ENCODE assay signal across 8 mouse cellular contexts in genomic region chr3:21952695-21953415, GRCm38 (mm10).
A peak's percentile ranks its signal among the peaks of the same experiment; 100 is the strongest.
DNase-seq lines count a peak whose midpoint lies in the region; ATAC-seq and TF ChIP-seq lines count a peak whose summit lies in the region.

No protein-coding gene starts in this region.

- no peaks in the 10 kb centered on the region for H3K36me3 ChIP-seq in embryonic facial prominence, embryonic 14.5 days (ENCODE audit: control insufficient read depth, insufficient read depth, low read length)
- H3K36me3 ChIP-seq in heart, embryonic 16.5 days (ENCODE audit: control insufficient read depth, insufficient read depth): no peaks in the 10 kb centered on the region
- H3K36me3 ChIP-seq in limb, embryonic 14.5 days (ENCODE audit: control insufficient read depth, insufficient read depth, low read length): no peaks in the 10 kb centered on the region

- H3K9ac ChIP-seq in embryonic facial prominence, embryonic 14.5 days (ENCODE audit: low read depth, low read length): no peak overlapping the region
- H3K9ac ChIP-seq in heart, embryonic 16.5 days (ENCODE audit: low read length): no peak overlapping the region
- H3K9ac ChIP-seq in limb, embryonic 14.5 days (ENCODE audit: low read depth, low read length, severe bottlenecking): no peak overlapping the region

- H3K27me3 ChIP-seq in embryonic facial prominence, embryonic 14.5 days (replicated peaks; ENCODE audit: control insufficient read depth, insufficient read depth, low read length): no peaks in the 10 kb centered on the region
- no peaks in the 10 kb centered on the region for H3K27me3 ChIP-seq in heart, embryonic 16.5 days (ENCODE audit: control insufficient read depth, insufficient read depth, low read length)
- no peaks in the 10 kb centered on the region for H3K27me3 ChIP-seq in limb, embryonic 14.5 days (ENCODE audit: control insufficient read depth, insufficient read depth, low read length)

- DNase-seq in ovary, adult 18-20 months (ENCODE audit: low spot score): peak; percentile 49
- DNase-seq in ovary, postnatal 10 days (ENCODE audit: low spot score): no peak
- peak; percentile 72 for DNase-seq in embryonic facial prominence, embryonic 14.5 days (ENCODE audit: low spot score)
- DNase-seq in limb, embryonic 14.5 days (ENCODE audit: low spot score): peak; percentile 13
- DNase-seq in spleen, postnatal 36 days (ENCODE audit: low spot score in 2 of 2): peak; percentile 78 to 83
- DNase-seq in layer of hippocampus, adult 9-10 months (ENCODE audit: low spot score): no peak
- no peak for DNase-seq in yolk sac, embryonic 10.5 days (ENCODE audit: low spot score)

- 0 out of 2 replicates have a peak overlapping the region, but pooled peaks have one; percentile 4 for H3K27ac ChIP-seq in embryonic facial prominence, embryonic 14.5 days (replicated peaks; ENCODE audit: low read depth, low read length)
- H3K27ac ChIP-seq in heart, embryonic 16.5 days (ENCODE audit: low read length): peak overlapping the region; percentile 76
- 0 out of 2 replicates have a peak overlapping the region, but pooled peaks have one; percentile 26 for H3K27ac ChIP-seq in limb, embryonic 14.5 days (replicated peaks; ENCODE audit: low read depth, low read length)

- peak; percentile 74 for ATAC-seq in embryonic facial prominence, embryonic 14.5 days (ENCODE audit: low read depth)
- peak; percentile 86 for ATAC-seq in heart, embryonic 16.5 days (replicated peaks; ENCODE audit: extremely low read depth, insufficient read depth, low FRiP score)
- peak; percentile 60 for ATAC-seq in limb, embryonic 14.5 days (ENCODE audit: low FRiP score, low read depth)

- no peak for TF ChIP-seq POLR2A in limb, embryonic 14.5 days (IDR thresholded peaks at IDR 0.05; ENCODE audit: borderline replicate concordance, extremely low read depth, insufficient read depth, insufficient read length)

- WGBS in embryonic facial prominence, embryonic 14.5 days: 52% methylated on average over 8 of the region's 8 CpGs
- WGBS in heart, embryonic 16.5 days: 19% methylated on average over 8 of the region's 8 CpGs
- WGBS in limb, embryonic 14.5 days: 52% methylated on average over 8 of the region's 8 CpGs

- no peak overlapping the region for H3K4me3 ChIP-seq in embryonic facial prominence, embryonic 14.5 days (ENCODE audit: low read depth, low read length)
- no peak overlapping the region for H3K4me3 ChIP-seq in heart, embryonic 16.5 days (ENCODE audit: low read length)
- no peak overlapping the region for H3K4me3 ChIP-seq in limb, embryonic 14.5 days (replicated peaks; ENCODE audit: low read length)

- no peak overlapping the region for H3K4me2 ChIP-seq in embryonic facial prominence, embryonic 14.5 days (ENCODE audit: low read depth, low read length)
- peak overlapping the region; percentile 16; the same call in 1 of the 2 replicates for H3K4me2 ChIP-seq in heart, embryonic 16.5 days (ENCODE audit: low read depth, low read length)
- no peak overlapping the region for H3K4me2 ChIP-seq in limb, embryonic 14.5 days (replicated peaks; ENCODE audit: low read depth, low read length, severe bottlenecking)

- no peaks in the 10 kb centered on the region for H3K9me3 ChIP-seq in embryonic facial prominence, embryonic 14.5 days (ENCODE audit: control insufficient read depth, low read length)
- H3K9me3 ChIP-seq in heart, embryonic 16.5 days (replicated peaks; ENCODE audit: control insufficient read depth, low read length): no peaks in the 10 kb centered on the region
- H3K9me3 ChIP-seq in limb, embryonic 14.5 days (ENCODE audit: control insufficient read depth, low read length): no peaks in the 10 kb centered on the region

- 0 out of 2 replicates have a peak, but pooled peaks cover 2% of the 10 kb centered on the region for H3K4me1 ChIP-seq in embryonic facial prominence, embryonic 14.5 days (ENCODE audit: control insufficient read depth, insufficient read depth, low read length)
- peaks cover 18% of the 10 kb centered on the region for H3K4me1 ChIP-seq in heart, embryonic 16.5 days (ENCODE audit: control insufficient read depth, insufficient read depth, low read length)
- peaks cover 4% of the 10 kb centered on the region; the same call in 1 of the 2 replicates for H3K4me1 ChIP-seq in limb, embryonic 14.5 days (ENCODE audit: control insufficient read depth, insufficient read depth, low read length)

Comparison
In these comparisons a context has a peak if more than half of its experiments do, and no peak if none do; other contexts are left out.
1. DNase-seq: peak in ovary, adult 18-20 months (single experiment), embryonic facial prominence, embryonic 14.5 days (single experiment), limb, embryonic 14.5 days (single experiment) and spleen, postnatal 36 days (2 of 2); none in ovary, postnatal 10 days (single experiment), layer of hippocampus, adult 9-10 months (single experiment) and yolk sac, embryonic 10.5 days (single experiment).
2. H3K27ac ChIP-seq: peak in every context shown above with its lines; median percentile 76 in heart, embryonic 16.5 days; 26 in limb, embryonic 14.5 days; 4 in embryonic facial prominence, embryonic 14.5 days.
3. Peak in every context shown above with its lines, with median percentiles within 50 percentile points of each other: ATAC-seq.